Mouse (Mus musculus) megakaryocyte, adult 5-6 weeks (primary cell): ENCODE data around the gene Sympk. TPM values are rescaled to one million over a fixed set of nuclear protein-coding genes. Genes with fewer than 3 reads are reported as not detected.

Source experiments
- ATAC-seq: 2 replicates; pipeline ENCODE4 v1.8.0; 2016; ENCODE audit warnings: mild to moderate bottlenecking, inconsistent platforms; ENCODE audit not compliant: poor library complexity, severe bottlenecking
- total RNA-seq, 2 experiments: library from RNA; stranded (forward) in 1 of 2; stranded (reverse) in 1 of 2; fragments of 153-499, 151-499 nt in 1 of 2; fragments of 221-1000, 200-1000 nt in 1 of 2; gene quantifications; 2 replicates each; pipeline versions ENCODE4 v1.2.3 to v1.2.4; 2015 to 2017

Gene Sympk
- total RNA-seq, 2 experiments from 2014 or later = 26.6 to 48.4 TPM

DNA sequence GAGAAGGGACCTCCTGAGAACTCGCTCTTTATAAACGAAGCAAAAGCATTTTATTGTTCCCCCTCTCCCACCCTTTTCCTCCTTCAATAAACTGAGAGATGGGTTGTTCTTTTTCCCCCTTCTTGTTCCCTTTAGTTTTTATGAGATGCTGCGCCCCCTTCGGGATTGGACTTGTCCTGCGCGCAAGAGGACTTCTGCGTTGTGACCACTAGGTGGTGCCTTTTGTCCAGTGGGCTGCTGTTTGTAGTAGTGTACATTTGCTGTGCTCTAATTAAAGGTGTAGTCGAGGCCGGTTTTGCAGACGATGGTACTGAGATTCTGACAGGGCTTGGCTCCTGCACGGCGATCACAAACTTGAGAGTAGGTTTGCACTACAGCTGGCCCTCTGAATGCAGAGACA lies 17.7 kb upstream of the Sympk start:
- peak; percentile 60 for ATAC-seq

DNA sequence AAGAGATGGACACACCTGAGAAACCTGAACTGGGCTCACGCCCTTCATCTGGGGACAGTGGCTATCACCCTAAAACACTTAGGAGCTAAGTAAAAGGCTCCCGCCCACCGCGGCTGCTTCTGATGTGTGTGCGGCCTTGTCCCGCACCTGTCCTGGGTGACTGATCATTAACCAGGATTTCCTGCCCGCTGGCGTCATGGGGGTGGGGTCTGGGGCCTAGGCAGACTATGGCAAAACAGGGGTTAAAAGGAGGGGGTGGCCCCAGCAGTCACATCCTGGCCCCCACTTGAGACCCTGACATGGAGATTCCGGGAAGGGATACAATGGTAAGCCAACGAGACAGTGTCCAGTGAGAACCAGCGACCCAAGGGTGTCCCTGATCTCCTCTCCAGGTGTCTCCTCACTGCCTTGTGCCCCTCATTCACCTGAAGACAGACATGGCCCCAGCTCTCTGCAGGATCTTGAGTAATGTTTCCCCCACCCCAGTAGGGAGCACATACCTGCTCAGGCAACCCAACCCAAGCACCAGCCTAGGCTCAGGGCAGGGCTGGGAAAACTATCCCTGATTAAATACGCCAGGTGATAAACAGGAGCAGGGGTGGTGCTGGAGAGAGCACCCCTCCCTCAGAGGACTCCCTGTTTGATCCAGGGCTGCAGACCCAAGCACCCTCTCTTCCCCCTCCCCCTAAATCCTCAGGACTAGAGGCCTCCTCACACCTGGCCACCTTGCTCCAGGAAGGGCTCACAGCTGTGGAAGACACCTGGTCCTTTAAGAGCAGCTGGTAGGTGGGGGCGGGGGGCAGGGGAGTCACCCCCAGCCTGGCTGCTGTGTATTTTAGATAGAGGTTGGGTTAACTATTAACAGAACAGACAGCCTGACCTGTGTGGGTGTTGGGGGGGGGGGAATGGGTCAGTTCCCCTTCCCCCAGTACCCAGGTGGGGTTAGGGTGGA lies 16.9 kb upstream of the Sympk start:
- no peak for ATAC-seq

DNA sequence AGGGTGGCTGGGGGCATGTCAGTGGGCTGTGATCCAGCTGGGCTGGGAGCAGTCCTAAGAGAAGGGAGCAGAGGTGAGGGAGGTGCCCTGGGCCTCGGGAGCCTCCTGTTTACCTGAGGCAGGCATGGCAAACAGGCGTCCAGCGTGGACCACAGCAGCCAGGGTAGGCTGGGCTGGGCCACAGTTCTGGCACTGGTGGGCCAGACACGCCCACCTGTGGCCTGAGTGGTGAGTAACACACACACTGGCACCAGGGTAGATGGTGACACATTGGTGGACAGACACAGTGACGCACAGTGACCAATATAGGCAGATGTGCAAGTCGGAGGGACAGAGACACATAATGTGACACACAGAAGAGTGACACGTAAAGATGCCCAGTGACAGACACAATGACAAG lies 13.6 kb upstream of the Sympk start:
- ATAC-seq = no peak

DNA sequence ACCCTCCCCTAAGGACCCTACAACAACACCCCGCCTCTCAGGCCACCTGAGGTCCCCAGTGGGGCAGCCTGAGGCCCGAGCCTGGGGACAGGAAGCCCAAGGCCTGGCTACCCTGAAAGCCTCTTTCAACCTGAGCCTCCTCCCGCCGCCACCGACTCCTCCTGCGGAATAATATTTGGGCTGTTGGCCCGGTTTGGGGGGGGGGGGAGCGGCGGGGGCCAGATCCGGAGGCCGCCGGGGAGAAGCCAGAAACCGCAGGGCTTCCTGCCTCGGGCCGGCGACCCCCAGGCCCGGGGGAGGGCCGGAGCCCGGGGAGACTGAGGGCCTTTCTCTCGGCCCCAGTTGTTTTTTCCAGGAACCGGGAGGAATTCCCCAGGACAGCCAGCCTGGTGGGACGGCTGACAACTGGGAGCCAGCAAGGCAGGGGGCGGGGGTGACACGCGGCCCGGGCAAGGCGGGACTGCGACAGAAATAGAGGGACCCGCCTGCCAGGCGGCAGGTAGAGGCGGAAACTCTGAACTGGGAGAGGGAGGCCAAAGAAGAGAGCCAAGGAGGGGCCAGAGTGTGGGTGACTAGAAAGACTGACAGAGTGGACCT lies 12.1 kb upstream of the Sympk start:
- 0 out of 2 replicates have a peak, but pooled peaks have one; percentile 15 for ATAC-seq

DNA sequence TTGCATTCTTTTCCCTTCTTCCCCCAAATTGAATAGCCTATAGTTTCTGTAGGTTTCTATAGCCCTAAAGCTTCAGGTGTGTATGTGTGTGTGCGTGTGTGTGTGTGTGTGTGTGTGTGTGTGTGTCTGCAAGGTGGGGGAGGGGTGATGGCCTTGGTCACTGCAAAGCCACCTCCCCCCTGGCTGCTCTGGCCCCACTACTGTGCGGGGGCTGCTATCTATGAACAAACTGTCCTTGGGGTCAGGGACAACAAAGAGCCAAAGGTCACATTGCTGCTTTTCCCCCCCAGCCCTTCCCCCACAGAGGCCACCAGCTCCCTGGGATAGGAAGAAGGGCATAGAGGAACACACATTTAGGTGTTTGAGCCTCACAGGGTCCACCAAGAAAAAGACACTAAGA lies 11.3 kb upstream of the Sympk start:
- ATAC-seq = no peak

DNA sequence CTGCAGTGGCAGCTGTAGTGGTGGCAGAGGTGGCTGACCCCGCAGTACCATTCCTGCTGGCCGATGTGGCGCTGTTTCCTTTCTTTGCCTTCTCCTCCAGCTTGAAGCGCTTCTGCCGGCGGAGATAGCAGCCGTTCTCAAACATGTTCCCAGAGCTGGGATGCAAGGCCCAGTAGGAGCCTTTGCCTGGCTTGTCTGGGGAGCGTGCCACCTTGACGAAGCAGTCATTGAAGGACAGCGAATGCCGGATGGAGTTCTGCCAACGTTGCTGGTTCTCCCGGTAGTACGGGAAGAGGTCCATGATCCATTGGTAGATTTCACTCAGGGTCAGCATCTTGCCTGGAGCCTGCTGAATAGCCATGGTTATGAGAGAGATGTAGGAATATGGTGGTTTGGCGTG lies 9.7 kb upstream of the Sympk start:
- ATAC-seq = no peak

DNA sequence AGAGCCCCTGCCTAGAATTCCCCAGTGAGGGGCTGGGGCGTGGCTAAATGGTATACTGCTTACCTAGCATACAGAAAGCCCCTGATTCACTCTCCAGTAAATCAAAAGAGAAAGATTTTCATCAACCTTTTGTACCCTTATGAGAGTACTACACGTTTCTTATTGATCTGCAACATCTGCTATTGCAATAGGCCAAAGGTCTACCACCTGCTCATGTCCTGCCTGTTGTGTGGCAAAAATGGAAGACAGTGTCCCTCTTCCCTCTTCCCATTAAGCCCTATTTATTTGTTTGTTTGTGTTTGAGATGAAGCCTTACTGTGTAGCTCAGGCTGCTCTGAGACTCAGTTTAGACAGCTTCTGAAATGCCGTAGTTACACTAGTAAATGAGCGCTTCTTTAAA lies 8.1 kb upstream of the Sympk start:
- no peak for ATAC-seq

DNA sequence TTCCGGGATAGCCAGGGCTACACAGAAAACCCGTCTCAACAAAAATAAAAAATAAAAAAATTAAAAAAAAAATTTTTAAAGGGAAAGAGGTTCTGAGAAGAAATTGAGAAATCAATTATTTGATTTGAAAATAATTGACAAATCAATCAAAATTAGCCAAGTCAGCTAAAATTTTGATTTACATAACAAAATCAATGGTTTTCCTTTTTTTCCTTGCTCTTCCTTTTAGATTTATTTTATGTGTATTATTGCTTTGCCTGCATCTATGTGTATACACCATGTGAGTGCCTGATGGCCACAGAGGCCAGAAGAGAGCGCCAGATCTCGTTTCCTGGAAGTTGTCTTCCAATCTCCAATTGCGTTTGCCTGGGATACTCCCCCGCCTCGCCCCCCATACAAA lies 6.3 kb upstream of the Sympk start:
- no peak for ATAC-seq

DNA sequence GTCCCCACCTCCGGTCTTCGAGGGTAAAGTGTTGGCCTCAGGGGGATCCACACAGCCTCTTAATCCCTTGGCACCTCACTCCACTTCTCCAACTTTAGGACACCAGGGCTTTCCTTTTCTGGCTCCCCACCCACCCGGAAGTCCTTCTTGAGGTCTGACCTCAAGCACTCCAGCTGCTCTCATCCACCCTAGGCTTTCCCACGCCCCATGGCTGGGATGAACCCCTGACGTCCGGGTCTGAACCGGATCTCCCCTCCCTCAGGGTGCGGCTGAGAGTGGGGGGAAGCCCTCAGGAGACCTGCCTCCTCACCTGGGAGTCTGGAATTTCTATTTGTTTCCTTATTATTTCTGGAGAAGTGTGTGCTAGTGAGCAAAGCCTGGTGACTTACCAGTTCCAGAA lies 3.1 kb upstream of the Sympk start:
- no peak for ATAC-seq

DNA sequence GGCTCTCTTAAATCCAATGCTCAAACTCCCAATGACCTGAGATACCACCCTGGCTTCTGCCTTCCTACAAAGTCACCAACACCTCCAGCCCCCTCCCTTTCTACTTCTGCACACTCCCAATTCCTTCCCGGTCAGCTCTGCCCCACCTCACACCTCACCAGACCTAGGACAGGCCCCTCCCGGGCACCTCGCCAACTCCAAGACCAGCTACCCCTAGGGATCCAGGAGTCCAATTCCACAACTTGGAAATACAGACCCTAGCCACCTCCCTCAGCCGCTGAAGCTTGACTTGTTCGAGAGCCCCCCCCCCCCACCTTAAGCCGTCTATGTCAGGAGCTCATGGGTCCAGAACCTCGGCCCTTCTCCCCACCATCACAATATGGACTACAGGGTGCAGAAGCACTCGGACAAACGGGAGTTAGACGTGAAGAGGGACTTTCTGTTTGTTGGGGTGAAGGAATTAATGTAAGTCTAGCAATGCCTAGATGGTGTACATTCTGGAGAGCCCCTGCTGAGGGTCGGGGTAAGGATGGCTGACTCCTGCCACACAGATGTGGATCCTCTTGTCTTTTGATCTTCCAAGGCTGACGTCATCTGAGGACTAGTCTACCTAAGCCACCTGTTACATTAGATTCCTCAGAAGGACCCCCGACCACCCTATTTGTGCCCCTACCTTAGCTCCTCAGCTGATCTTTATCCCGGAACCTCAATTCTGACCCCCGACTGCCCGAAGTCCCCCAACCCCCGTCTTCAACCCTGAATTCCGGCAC lies 1.8 kb upstream of the Sympk start:
- ATAC-seq = no peak

DNA sequence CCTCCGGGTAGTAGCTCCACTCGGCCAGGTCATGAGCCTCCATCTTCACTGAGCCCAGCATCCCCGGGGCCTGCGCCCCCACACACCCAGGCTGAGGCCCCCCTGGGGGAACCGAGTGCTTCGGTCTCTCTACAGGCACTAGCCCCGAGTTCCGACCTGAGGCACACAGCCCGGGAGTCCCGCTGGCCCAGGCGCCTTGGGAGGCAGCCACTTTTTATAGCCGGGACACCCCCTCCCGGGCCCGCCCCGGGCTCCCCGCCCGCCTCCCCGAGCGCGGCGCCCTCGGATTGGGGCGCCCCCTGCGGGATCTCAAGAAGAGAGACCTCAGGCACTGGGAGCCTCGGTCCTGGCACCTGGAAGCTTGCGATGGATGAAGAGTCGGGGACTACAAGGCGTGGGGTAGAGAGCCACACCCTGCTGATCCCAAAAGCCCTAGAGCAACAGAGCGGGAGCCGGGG lies 791 bp upstream of the Sympk start, which contains the start of gene Foxa3:
Gene Foxa3 (minus strand): TSS at position 182 of the 458 bp plus-strand sequence.
- ATAC-seq = peak; percentile 16; the same call in 1 of the 2 replicates

DNA sequence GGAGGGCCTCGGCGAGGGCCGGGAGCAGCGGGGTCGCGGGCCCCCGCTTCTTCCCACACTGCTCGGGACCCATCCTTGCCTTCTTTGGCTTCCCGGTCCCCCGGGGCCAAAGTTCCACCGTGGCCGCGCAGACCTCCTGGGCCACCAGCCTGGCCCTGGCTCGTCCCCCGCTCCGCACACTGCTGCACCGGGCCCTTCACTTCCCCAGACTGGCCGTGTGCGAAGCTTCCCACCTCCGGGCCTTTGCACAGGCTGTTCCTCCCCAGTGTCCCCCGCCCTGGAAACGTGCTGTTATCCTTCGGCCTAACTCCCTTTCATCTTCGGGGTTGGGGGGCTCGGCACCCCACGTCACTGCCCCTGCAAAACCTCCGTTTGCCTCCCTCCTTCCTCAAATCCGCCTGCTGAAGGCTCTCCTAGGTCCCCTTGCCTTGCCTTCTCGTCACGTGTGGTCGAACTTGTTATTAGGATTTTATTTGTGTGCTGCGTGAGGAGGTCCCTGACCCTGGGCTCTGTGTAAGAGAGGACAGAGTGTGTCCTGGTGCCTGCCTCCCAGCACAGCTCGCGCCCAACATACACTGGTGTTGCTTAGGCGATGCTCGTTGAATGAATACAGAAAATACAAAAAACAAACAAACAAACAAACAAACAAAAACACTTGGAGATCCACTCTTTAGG lies 541 bp downstream of the Sympk start:
- peak; percentile 37 for ATAC-seq

DNA sequence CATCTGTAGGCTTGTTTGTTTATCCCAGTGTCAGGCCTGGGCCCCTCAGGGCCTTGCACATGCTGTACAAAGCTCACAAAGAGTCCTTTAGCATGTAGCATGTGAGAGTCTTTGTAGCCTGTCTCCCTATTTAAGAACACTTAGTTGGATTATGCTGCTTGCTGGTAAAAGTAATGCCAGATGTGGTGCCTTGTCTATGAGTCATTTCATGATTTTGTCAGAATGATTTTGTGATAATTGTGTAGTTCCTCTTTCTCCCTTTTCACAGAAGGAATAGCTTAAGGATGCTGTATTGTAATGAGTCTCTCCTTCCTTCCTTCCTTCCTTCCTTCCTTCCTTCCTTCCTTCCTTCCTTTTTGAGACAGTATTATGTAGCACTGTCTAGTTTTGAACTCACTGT lies 3.9 kb downstream of the Sympk start:
- no peak for ATAC-seq

DNA sequence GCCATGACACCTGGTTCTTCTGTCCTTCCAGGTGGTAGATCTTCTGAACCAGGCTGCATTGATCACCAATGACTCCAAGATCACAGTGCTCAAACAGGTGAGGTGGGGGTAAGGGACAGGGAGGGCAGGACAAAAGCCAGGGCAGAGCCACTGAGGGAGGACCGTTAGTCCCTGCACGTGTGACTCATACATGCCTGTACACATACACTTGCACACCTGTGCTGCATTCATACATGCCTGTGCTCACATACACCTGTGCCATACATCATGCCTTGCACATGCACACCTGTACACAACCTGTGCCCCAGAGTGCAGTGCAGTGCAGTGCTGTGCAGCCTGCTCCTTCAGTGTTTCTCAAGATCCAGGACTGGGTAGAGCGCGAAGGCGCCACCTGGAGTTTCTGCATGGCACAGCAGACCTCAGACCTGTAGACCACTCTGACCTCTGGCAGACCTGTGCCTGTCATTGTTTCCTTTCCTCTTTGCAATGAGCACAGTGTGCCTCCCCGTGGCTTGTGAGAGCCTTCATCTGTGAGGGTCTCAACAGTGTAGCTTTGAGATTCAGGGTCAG lies 5.0 kb downstream of the Sympk start:
- peak; percentile 74 for ATAC-seq

DNA sequence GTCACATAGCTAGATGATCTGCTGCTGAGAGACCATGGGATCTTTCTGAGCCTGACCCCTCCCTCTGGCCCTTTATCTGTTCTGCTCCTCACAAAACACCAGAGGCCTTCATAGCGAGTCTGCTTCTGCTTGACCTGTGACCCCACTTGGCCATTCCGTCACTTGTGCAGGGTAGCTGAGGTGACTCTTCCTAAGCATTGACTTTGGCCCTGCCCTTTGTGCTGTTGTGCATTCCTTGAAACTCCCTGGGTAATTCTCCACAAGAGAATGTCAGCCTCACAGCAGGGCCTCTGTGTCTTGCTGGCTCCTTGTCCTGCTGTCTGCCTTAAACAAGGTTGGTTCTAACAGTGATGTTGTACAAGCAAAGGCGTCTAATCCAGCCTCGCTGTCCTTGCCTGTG lies 7.5 kb downstream of the Sympk start:
- ATAC-seq = no peak

DNA sequence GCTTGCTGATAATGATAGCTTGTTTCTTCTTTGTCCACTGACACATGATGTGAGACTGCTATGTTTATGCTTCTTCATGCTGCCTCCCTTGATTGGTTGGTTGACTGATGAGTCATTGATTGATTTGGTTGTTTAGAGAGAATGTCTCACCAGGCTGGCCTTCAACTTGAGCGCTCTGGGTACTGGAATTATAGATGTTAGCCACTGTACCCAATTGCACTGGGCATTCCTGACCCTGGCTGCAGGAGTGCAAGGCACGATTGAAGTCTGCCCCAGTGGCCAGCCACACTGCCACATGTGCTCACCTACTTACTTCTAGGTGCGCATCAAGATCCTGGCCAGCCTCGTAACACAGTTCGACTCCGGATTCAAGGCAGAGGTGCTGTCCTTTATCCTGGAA lies 20.4 kb downstream of the Sympk start:
- no peak for ATAC-seq

DNA sequence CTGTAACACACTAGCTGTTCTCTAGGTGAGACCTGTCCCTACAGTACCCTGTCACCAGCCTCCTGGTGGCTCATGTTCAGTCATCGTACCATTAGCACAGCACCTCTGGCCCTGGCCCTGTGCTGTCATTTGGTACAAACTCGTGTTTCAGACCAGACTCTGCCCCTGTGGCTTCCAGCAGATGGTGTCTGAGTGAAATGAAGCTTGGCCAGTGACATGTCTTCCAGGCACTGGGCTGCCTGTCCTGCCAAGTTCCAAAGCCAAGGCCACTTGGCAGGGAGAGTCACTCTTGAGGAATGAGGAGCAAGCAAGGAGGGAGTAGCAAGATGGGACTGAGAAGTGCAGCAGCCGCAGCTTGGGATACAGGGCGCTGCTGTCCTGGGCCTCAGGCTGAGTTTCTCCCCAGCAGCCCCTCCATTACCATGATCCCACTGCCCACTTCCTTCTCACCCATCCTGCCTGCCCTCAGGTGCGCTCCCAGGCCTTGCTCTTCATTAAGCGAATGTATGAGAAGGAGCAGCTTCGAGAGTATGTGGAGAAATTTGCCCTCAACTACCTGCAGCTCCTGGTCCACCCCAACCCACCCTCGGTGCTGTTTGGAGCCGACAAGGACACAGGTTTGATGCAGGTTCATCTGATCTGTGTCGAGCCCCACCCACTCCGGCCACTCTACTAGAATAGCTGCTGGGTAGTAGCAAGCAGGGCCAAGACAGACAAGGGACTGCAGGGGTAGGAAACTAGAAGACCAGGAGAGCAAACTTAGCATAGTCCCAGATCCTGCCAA lies 22.3 kb downstream of the Sympk start:
- no peak for ATAC-seq

DNA sequence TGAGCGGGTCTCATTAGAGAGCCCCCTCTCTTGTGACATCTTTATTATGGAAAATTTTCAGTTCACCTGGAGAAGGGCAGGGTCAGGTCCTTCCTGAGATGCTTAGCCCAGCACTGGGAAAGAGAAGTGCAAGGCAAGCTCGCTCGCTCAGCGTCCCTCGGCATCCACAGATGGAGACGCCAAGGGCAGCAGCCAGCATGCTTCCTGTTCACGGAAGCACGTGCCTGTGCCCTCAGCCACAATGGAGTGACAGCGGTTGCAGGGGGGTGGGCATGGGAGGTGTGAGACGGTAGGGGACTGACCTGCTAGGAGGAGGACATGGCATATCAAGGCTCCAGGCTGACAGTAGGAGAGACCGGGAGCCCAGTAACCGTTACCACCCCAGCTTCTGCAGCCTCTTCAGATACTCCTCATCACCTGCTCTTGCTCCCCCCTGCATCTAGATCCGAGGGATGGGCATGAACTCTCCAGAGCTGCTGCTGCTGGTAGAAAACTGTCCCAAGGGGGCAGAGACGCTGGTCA lies 23.9 kb downstream of the Sympk start:
- ATAC-seq = no peak

DNA sequence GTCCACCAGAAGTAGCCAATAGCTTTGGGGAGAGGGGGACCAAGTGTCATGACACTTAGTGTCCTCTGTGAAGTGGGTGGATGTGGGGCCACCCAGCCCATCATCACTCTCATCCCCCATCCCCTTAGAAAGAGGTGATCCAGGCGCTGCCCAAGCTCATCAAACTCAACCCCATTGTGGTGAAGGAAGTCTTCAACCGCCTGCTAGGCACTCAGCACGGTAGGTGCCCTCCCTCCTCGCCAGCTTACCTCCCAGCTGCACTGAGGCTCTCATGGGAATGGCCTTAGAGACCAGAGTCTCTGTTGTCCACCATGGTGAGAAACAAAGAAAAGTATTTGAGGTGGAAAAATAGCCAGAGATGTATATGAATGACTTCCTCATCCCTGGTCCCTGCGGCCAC lies 25.1 kb downstream of the Sympk start:
- no peak for ATAC-seq
